ENCODE assay signal across 8 mouse cellular contexts in the genomic region with DNA sequence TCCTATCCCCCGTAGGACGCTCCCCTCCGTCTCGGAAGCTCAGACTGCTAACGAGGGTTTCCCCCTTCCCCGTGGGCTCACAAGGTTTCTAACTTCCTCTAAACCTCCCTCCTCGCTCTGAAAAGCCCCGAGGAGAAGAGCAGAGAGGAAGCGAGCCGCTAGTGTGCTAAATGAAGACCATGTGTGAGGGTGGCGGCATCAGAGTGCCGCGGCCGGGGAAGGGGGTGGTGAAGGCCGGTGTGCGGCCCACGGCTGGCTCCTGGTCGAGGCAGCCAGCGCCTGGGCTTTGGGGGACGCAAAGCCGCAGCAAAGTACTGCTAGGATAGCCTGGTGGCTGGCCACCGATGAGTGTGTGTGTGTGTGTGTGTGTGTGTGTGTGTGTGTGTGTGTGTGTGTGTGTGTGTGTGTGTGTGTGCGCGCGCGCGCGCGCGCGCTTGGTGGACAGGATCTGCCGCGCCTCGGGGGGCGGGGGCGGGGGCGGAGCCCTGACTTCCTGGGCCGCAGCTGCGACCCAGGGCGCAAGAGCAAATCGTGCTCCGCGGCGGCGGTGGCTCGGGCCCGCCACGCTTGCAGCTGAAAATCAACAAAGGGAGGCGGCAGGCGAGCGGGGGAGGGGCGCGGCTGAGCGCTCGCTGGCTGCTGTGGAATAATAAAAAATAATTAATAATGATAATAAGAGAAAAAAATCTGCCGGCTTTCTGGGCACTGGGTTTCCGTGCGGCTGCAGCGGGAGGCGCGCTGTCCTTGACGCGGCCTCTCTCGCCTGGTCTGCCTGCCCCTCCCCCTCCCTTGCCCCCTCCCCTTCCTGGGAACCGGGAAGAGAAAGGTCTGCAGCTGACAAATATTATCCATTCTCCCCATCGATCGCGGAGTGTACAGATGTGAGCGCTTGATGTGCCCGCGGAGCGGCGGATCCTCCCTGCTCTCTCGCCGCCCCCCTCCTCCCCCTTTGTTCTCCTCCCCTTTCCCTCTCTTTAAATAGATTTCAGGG. TPM values are rescaled to one million over a fixed set of nuclear protein-coding genes. Genes with fewer than 3 reads are reported as not detected.
DNase-seq lines count a peak whose midpoint lies in the region; ATAC-seq and TF ChIP-seq lines count a peak whose summit lies in the region.

No protein-coding gene starts in this region.

- no peaks in the 10 kb centered on the region for H3K9me3 ChIP-seq in forebrain, postnatal 0 days (ENCODE audit: low read length)
- H3K9me3 ChIP-seq in hindbrain, embryonic 15.5 days: no peaks in the 10 kb centered on the region
- no peaks in the 10 kb centered on the region for H3K9me3 ChIP-seq in liver, embryonic 16.5 days (replicated peaks; ENCODE audit: control insufficient read depth, low read length)
- H3K9me3 ChIP-seq in neural tube, embryonic 13.5 days: no peaks in the 10 kb centered on the region

- H3K4me3 ChIP-seq in testis, adult 2 months (ENCODE audit: control insufficient read depth, low read depth, low read length): peak overlapping the region; percentile 47
- H3K4me3 ChIP-seq in forebrain, postnatal 0 days (ENCODE audit: low read depth, low read length): peak overlapping the region; percentile 43
- peak overlapping the region; percentile 37 for H3K4me3 ChIP-seq in hindbrain, embryonic 15.5 days
- peak overlapping the region; percentile 43 for H3K4me3 ChIP-seq in liver, embryonic 16.5 days (ENCODE audit: low read depth, low read length)
- peak overlapping the region; percentile 40 for H3K4me3 ChIP-seq in neural tube, embryonic 13.5 days

- peak; percentile 73 for ATAC-seq in forebrain, postnatal 0 days
- ATAC-seq in hindbrain, embryonic 15.5 days (ENCODE audit: low FRiP score, low read depth): peak; percentile 66
- ATAC-seq in liver, embryonic 16.5 days (ENCODE audit: low read depth): peak; percentile 45
- ATAC-seq in neural tube, embryonic 13.5 days (ENCODE audit: low read depth): peak; percentile 58
- ATAC-seq in megakaryocyte-erythroid progenitor cell, adult 5-6 weeks (replicated peaks; ENCODE audit: low FRiP score, low TSS enrichment, poor library complexity, severe bottlenecking): no peak

- WGBS in forebrain, postnatal 0 days: 8% methylated on average over 65 of the region's 75 CpGs
- WGBS in hindbrain, embryonic 15.5 days: 6% methylated on average over 47 of the region's 75 CpGs
- WGBS in liver, embryonic 16.5 days (ENCODE audit: insufficient replicate concordance): 4% methylated on average over 62 of the region's 75 CpGs
- 1% methylated on average over 43 of the region's 75 CpGs for WGBS in neural tube, embryonic 13.5 days

- H3K27me3 ChIP-seq in testis, adult 2 months (ENCODE audit: control insufficient read depth, insufficient read depth, low read length): no peaks in the 10 kb centered on the region
- H3K27me3 ChIP-seq in forebrain, postnatal 0 days (ENCODE audit: insufficient read depth, low read length): 0 out of 2 replicates have a peak, but pooled peaks cover 3% of the 10 kb centered on the region
- peaks cover 46% of the 10 kb centered on the region for H3K27me3 ChIP-seq in hindbrain, embryonic 15.5 days
- peaks cover 97% of the 10 kb centered on the region for H3K27me3 ChIP-seq in liver, embryonic 16.5 days (ENCODE audit: control insufficient read depth, insufficient read depth, low read depth, low read length)
- peaks cover 88% of the 10 kb centered on the region for H3K27me3 ChIP-seq in neural tube, embryonic 13.5 days

- DNase-seq in testis, postnatal 14 days (ENCODE audit: low spot score): no peak
- peak; percentile 26 to 53 for DNase-seq in adrenal gland, postnatal 4 days (ENCODE audit: low spot score in 2 of 2)
- peak; percentile 70 for DNase-seq in forebrain, postnatal 0 days

- peaks cover 35% of the 10 kb centered on the region for H3K4me1 ChIP-seq in testis, adult 2 months (ENCODE audit: control insufficient read depth, insufficient read depth, low read length)
- no peaks in the 10 kb centered on the region for H3K4me1 ChIP-seq in forebrain, postnatal 0 days (ENCODE audit: insufficient read depth)
- peaks cover 49% of the 10 kb centered on the region for H3K4me1 ChIP-seq in hindbrain, embryonic 15.5 days (replicated peaks)
- no peaks in the 10 kb centered on the region; the same call in 1 of the 2 replicates for H3K4me1 ChIP-seq in liver, embryonic 16.5 days (ENCODE audit: control insufficient read depth, low read depth, low read length)
- H3K4me1 ChIP-seq in neural tube, embryonic 13.5 days (replicated peaks): peaks cover 70% of the 10 kb centered on the region

- no peak for TF ChIP-seq CTCF in testis, adult 2 months (IDR thresholded peaks at IDR 0.05; ENCODE audit: control insufficient read depth, insufficient read depth, insufficient replicate concordance, low read depth, low read length)
- TF ChIP-seq CTCF in forebrain, postnatal 0 days (IDR thresholded peaks at IDR 0.05; ENCODE audit: low read depth): no peak

- H3K4me2 ChIP-seq in forebrain, postnatal 0 days (ENCODE audit: low read depth): peak overlapping the region; percentile 69
- H3K4me2 ChIP-seq in hindbrain, embryonic 15.5 days: peak overlapping the region; percentile 63
- H3K4me2 ChIP-seq in liver, embryonic 16.5 days (ENCODE audit: low read depth, low read length): peak overlapping the region; percentile 51
- peak overlapping the region; percentile 69 for H3K4me2 ChIP-seq in neural tube, embryonic 13.5 days

- H3K27ac ChIP-seq in testis, adult 2 months (ENCODE audit: control insufficient read depth, insufficient read depth, low read depth, low read length): no peak overlapping the region; the same call in 1 of the 2 replicates
- H3K27ac ChIP-seq in forebrain, postnatal 0 days (ENCODE audit: low read depth, low read length): peak overlapping the region; percentile 85
- peak overlapping the region; percentile 83 for H3K27ac ChIP-seq in hindbrain, embryonic 15.5 days (replicated peaks)
- peak overlapping the region; percentile 66 for H3K27ac ChIP-seq in liver, embryonic 16.5 days (ENCODE audit: low read length)
- peak overlapping the region; percentile 96 for H3K27ac ChIP-seq in neural tube, embryonic 13.5 days (replicated peaks)

- H3K36me3 ChIP-seq in testis, adult 2 months (ENCODE audit: control insufficient read depth, insufficient read depth, low read length): no peaks in the 10 kb centered on the region
- no peaks in the 10 kb centered on the region for H3K36me3 ChIP-seq in forebrain, postnatal 0 days (ENCODE audit: insufficient read depth)
- no peaks in the 10 kb centered on the region for H3K36me3 ChIP-seq in hindbrain, embryonic 15.5 days
- H3K36me3 ChIP-seq in liver, embryonic 16.5 days (ENCODE audit: control insufficient read depth, insufficient read depth): no peaks in the 10 kb centered on the region
- H3K36me3 ChIP-seq in neural tube, embryonic 13.5 days: no peaks in the 10 kb centered on the region

- peak overlapping the region; percentile 63 for H3K9ac ChIP-seq in forebrain, postnatal 0 days
- H3K9ac ChIP-seq in hindbrain, embryonic 15.5 days: peak overlapping the region; percentile 54
- peak overlapping the region; percentile 39; the same call in 1 of the 2 replicates for H3K9ac ChIP-seq in liver, embryonic 16.5 days (ENCODE audit: low read depth, low read length)
- peak overlapping the region; percentile 71 for H3K9ac ChIP-seq in neural tube, embryonic 13.5 days

- TF ChIP-seq POLR2A in testis, adult 2 months (IDR thresholded peaks at IDR 0.05; ENCODE audit: control insufficient read depth, low read depth, low read length): no peak

RNA-seq across cellular contexts. Expression of a gene that starts 24.7 kb away (rescaled TPM):
- polyA plus RNA-seq in testis, adult 2 months (2012; rRNA removed): 0.65 and 0.72 TPM in 2 replicates
- 10 to 100 TPM; 34.6 to 37.8 TPM for total RNA-seq in adrenal gland, postnatal 4 days (2021)
- 32.1 and 33.5 TPM in 2 replicates for total RNA-seq in forebrain, postnatal 0 days (2014; rRNA removed)
- 10.3 and 10.5 TPM in 2 replicates for polyA plus RNA-seq in forebrain, postnatal 0 days (2015; fragmentation: Nextera tagmentation; extraction: Ambion mirVana)
- 13.0 and 15.8 TPM in 2 replicates for polyA plus RNA-seq in hindbrain, embryonic 15.5 days (2015; fragmentation: Nextera tagmentation; extraction: Ambion mirVana)
- 4.5 and 4.9 TPM in 2 replicates for polyA plus RNA-seq in liver, embryonic 16.5 days (2015; fragmentation: Nextera tagmentation; extraction: Ambion mirVana)
- polyA plus RNA-seq in neural tube, embryonic 13.5 days (2015; fragmentation: Nextera tagmentation; extraction: Ambion mirVana): 17.9 and 18.4 TPM in 2 replicates
- 35.6 and 39.2 TPM in 2 replicates for total RNA-seq in megakaryocyte-erythroid progenitor cell, adult 5-6 weeks (2014; fragmentation: Nextera tagmentation)
- total RNA-seq in megakaryocyte-erythroid progenitor cell, adult 5-6 weeks (2017): 27.5 and 28.9 TPM in 2 replicates
